Mouse (Mus musculus) hindbrain, embryonic 16.5 days (tissue): Measurements from ENCODE around the gene Tex101. TPM values are rescaled to one million over a fixed set of nuclear protein-coding genes. Genes with fewer than 3 reads are reported as not detected.
"Not testable (repeated sequence)": the region's sequence is repeated elsewhere in the genome, so short reads cannot be mapped to it uniquely, and the experiment has no call there.

ENCODE experiments used
- ATAC-seq: fragments of 200-750 bp; cut with Nextera tagmentation; 2 replicates; pipeline ENCODE4 v1.8.0; 2017; ENCODE audit warnings: moderate TSS enrichment, moderate library complexity
- H3K27ac ChIP-seq: fragments of 300-500 bp; sonication (generic); 2 replicates; pipeline ENCODE4 v1.5.1; 2014; ENCODE audit warnings: low read depth, mild to moderate bottlenecking, control low read depth, low read length, moderate library complexity
- H3K27me3 ChIP-seq: fragments of 300-500 bp; sonication (generic); replicated peaks from 2 replicates; pipeline ENCODE4 v1.6.1; 2014; ENCODE audit warnings: low read length; ENCODE audit not compliant: control insufficient read depth, insufficient read depth
- H3K36me3 ChIP-seq: fragments of 300-500 bp; sonication (generic); 2 replicates; pipeline ENCODE4 v1.6.1; 2014; ENCODE audit warnings: mild to moderate bottlenecking, low read length, moderate library complexity, mixed read lengths; ENCODE audit not compliant: control insufficient read depth, insufficient read depth
- H3K4me1 ChIP-seq: fragments of 300-500 bp; sonication (generic); 2 replicates; pipeline ENCODE4 v1.6.1; 2014; ENCODE audit warnings: low read depth, low read length; ENCODE audit not compliant: control insufficient read depth, insufficient read depth
- H3K4me2 ChIP-seq: fragments of 300-500 bp; sonication (generic); 2 replicates; pipeline ENCODE4 v1.6.1; 2014; ENCODE audit warnings: mild to moderate bottlenecking, low read length, control low read depth, moderate library complexity
- H3K4me3 ChIP-seq: fragments of 300-500 bp; sonication (generic); 2 replicates; pipeline ENCODE4 v1.5.1; 2014; ENCODE audit warnings: mild to moderate bottlenecking, low read length, control low read depth, moderate library complexity
- H3K9ac ChIP-seq: fragments of 300-500 bp; sonication (generic); 2 replicates; pipeline ENCODE4 v1.6.1; 2014; ENCODE audit warnings: low read depth, mild to moderate bottlenecking, control low read depth, low read length, moderate library complexity
- H3K9me3 ChIP-seq: fragments of 300-500 bp; sonication (generic); 2 replicates; pipeline ENCODE4 v1.6.1; 2014; ENCODE audit warnings: mild to moderate bottlenecking, low read length, moderate library complexity; ENCODE audit not compliant: control insufficient read depth
- WGBS: fragments of 180-500 bp; shearing (Covaris S2); extraction: QIAGEN DNeasy Blood & Tissue Kit; methylation state at CpG from one replicate; pipeline ENCODE4 v1.1.7; 2014; 5-methylcytosine and 5-hydroxymethylcytosine counted together
- polyA plus RNA-seq: library from polyadenylated mRNA; unstranded; fragments of >200 nt; fragmentation: Nextera tagmentation; extraction: Ambion mirVana; gene quantifications from 2 replicates; pipeline ENCODE4 v1.2.1, GENCODE M21; 2015

Tex101 gene
- not detected in 2 replicates for polyA plus RNA-seq

- no peaks in the 10 kb centered on the region for H3K27me3 ChIP-seq
- 91% methylated on average over 9 of the region's 9 CpGs for WGBS
- H3K4me3 ChIP-seq = no peak within 1 kb of the TSS
- no peak within 1 kb of the TSS for H3K4me2 ChIP-seq
- no peak within 1 kb of the TSS for H3K9ac ChIP-seq
- no peaks in the 10 kb centered on the region for H3K36me3 ChIP-seq
- no peaks in the 10 kb centered on the region for H3K4me1 ChIP-seq
- H3K9me3 ChIP-seq = no peaks in the 10 kb centered on the region
- H3K27ac ChIP-seq = no peak within 1 kb of the TSS
- no peak for ATAC-seq
These were observed at the start of gene Tex101 for GRCm38 (mm10) chr7:24676575-24676974. Tex101 (minus strand) TSS chr7:24676675.

DNA sequence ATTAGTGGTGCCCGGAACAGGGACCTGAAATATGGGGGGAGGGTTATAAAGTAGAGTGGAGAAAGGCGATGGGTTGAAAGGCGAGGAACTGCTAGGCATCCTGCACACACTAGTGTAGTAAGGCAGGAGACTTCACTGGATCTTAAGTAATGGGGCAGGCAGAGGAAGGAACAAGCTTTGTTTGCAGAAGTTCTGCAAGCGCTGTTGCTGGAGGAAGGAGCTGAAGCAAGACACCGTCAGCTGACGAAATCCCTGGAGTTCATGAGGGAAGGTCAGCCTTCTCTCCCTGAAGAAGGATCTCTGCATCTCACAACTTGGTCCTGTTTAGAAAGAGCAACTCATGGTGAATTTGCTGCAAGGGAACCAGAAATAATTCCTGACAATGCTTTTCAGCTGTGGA, 38.6 kb upstream of the Tex101 start:
- ATAC-seq = no peak

DNA sequence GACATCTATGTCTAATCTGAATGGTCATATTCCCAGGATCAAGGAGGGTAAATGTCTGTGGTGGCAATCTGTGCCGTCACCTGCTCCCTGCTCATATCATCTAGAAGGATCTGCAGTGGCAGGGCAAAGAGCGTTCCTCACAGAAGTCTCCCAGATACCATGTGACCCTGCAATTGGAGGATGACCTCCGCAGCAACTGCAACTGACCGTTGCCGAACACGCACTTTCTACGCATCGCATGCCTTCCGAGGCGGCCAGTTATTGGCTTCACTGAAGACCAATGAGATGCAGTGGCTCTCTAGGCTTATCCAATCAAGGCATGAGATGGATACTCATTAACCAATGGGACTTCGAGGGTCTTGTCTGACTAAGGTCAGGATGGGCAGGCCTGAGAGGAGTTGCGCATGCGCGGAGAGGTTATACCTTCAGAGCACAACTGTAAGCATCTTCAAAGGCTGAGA, 32.4 kb upstream of the Tex101 start, which contains the start of gene BC049730:
Gene BC049730 (plus strand): TSS at position 411 of the 461 bp plus-strand sequence.
- no peak within 1 kb of the TSS for H3K27ac ChIP-seq
- 95% methylated on average over 14 of the region's 14 CpGs for WGBS
- no peak within 1 kb of the TSS for H3K4me2 ChIP-seq

More for the DNA sequence above, 38.6 kb upstream of the Tex101 start:
- H3K27me3 ChIP-seq = no peaks in the 10 kb centered on the region
- H3K9ac ChIP-seq = no peak overlapping the region
- WGBS = 71% methylated on average over 6 of the region's 6 CpGs
- H3K9me3 ChIP-seq = no peaks in the 10 kb centered on the region
- H3K4me3 ChIP-seq = no peak overlapping the region
- no peaks in the 10 kb centered on the region for H3K4me1 ChIP-seq
- H3K36me3 ChIP-seq = no peaks in the 10 kb centered on the region
- no peak overlapping the region for H3K27ac ChIP-seq
- H3K4me2 ChIP-seq = no peak overlapping the region

DNA sequence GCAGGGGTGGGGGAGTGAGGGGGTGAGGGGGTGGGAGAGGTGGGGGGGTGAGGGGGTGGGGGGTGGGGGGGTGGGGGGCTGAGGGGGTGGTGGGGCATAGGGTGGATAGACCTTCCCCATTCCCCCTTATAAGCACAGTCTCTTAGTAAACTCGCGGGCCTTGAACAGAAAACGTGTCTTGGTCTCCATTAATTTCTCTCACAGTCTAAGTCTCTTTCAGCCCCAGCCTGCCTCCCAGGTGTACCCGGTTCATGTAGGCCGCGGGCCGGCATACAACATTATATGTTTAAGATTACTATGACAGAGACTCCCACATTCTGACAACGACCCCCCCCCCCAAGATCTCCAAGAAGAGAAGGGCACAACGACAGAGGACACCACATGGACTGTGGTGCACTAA, 26.4 kb upstream of the Tex101 start:
- not testable (repeated sequence) for ATAC-seq, H3K4me3 ChIP-seq, H3K4me1 ChIP-seq, H3K4me2 ChIP-seq, H3K27me3 ChIP-seq, H3K9ac ChIP-seq, H3K9me3 ChIP-seq, H3K27ac ChIP-seq, H3K36me3 ChIP-seq
- 84% methylated on average over 9 of the region's 9 CpGs for WGBS

More for the DNA sequence above, 32.4 kb upstream of the Tex101 start, which contains the start of gene BC049730:
- Histone ChIP-seq H3K36me3 (no peaks in the 10 kb centered on the region), H3K4me1 (no peaks in the 10 kb centered on the region), H3K4me3 (no peak within 1 kb of the TSS), H3K9me3 (no peaks in the 10 kb centered on the region), H3K27me3 (no peaks in the 10 kb centered on the region), H3K9ac (no peak within 1 kb of the TSS)
- no peak for ATAC-seq

- not testable (repeated sequence) for H3K4me3 ChIP-seq, ATAC-seq, H3K9ac ChIP-seq, H3K27me3 ChIP-seq, H3K4me1 ChIP-seq, H3K4me2 ChIP-seq, H3K27ac ChIP-seq, H3K36me3 ChIP-seq, H3K9me3 ChIP-seq
- 91% methylated on average over 4 of the region's 4 CpGs for WGBS
These were observed 21.4 kb upstream of the Tex101 start for GRCm38 (mm10) chr7:24697891-24698290.

GRCm38 (mm10) chr7:24692693-24693092, 16.2 kb upstream of the Tex101 start:
- not testable (repeated sequence) for H3K27ac ChIP-seq, H3K4me3 ChIP-seq, H3K27me3 ChIP-seq, ATAC-seq, H3K36me3 ChIP-seq, H3K9ac ChIP-seq, H3K4me2 ChIP-seq, H3K9me3 ChIP-seq, H3K4me1 ChIP-seq
- WGBS = 88% methylated on average over 3 of the region's 3 CpGs

GRCm38 (mm10) chr7:24687519-24687918, 11.0 kb upstream of the Tex101 start:
- not testable (repeated sequence) for ATAC-seq, H3K36me3 ChIP-seq, H3K9me3 ChIP-seq, H3K4me3 ChIP-seq, H3K9ac ChIP-seq, H3K4me1 ChIP-seq, H3K4me2 ChIP-seq, H3K27ac ChIP-seq, H3K27me3 ChIP-seq
- 90% methylated on average over 10 of the region's 10 CpGs for WGBS

DNA sequence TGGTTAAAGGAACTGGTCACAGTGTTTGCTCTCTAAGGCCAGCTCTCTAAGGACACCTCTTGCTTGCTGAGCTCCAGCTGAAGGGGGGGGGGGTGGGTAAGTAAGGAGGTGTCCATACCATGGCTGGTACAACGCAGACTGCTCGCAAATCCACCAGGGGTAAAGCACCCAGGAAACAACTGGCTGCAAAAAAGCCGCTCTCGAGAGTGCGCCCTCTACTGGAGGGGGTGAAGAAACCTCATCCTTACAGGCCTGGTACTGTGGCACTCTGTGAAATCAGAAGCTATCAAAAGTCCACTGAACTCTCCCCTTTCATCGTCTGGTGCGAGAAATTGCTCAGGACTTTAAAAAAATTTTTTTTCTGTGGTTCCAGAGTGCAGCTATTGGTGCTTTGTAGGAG, 7.6 kb upstream of the Tex101 start:
- not testable (repeated sequence) for H3K9me3 ChIP-seq, H3K27me3 ChIP-seq, H3K9ac ChIP-seq, H3K36me3 ChIP-seq, H3K4me2 ChIP-seq, ATAC-seq, H3K4me1 ChIP-seq, H3K27ac ChIP-seq, H3K4me3 ChIP-seq
- 83% methylated on average over 7 of the region's 7 CpGs for WGBS

DNA sequence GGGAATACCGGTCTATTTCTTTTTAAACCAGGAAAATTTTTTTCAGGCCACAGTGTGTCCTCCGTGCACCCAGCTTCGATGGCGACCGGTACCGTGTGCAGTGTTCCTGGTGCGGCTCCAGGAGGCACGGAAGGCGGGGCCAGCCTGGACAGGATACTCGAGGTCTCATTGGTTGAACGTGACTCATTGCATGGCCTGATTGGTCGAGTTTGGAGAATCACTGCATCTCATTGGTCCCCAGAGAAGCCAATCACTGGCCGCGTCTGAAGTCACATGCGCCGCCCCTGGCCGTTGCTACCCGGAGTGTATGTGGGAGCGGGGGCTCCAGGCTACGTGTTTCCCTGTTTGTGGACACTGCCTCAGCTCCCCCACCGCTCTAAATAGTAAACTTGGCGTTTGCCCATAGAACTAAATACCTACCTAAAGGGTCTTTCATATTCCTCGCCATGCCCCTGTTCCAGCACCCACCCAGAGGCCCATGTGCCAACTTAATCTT, 4.5 kb downstream of the Tex101 start:
- WGBS = 95% methylated on average over 23 of the region's 23 CpGs
- Histone ChIP-seq H3K36me3 (no peaks in the 10 kb centered on the region), H3K4me1 (no peaks in the 10 kb centered on the region), H3K9ac (no peak overlapping the region), H3K4me3 (no peak overlapping the region), H3K9me3 (no peaks in the 10 kb centered on the region), H3K27me3 (no peaks in the 10 kb centered on the region), H3K4me2 (no peak overlapping the region), H3K27ac (no peak overlapping the region)
- ATAC-seq = no peak

DNA sequence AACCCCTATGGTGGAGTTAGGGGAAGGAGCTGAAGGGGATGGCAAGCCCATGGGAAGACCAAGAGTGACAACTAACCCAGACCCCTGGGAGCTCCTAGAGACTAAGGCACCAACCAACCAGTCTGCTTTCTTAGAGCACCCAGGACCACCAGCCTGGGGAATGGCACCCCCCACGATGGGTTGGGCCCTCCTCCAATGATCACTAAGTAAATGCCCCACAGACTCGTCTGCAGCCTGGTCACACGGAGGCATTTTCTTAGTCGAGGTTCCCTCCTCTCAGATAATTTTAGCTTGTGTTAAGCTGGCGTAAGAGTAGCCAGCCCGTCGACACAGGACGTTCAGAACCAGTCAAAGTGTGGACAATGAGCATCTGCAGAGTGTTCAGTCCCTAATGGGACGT, 11.5 kb downstream of the Tex101 start:
- Histone ChIP-seq H3K4me3 (no peak overlapping the region), H3K4me2 (no peak overlapping the region), H3K9ac (no peak overlapping the region), H3K27me3 (no peaks in the 10 kb centered on the region), H3K4me1 (no peaks in the 10 kb centered on the region), H3K9me3 (no peaks in the 10 kb centered on the region), H3K36me3 (no peaks in the 10 kb centered on the region), H3K27ac (no peak overlapping the region)
- ATAC-seq = no peak
- WGBS = 71% methylated on average over 9 of the region's 9 CpGs
